10 mouse cellular contexts compared by ENCODE assay signal in the genomic region with DNA sequence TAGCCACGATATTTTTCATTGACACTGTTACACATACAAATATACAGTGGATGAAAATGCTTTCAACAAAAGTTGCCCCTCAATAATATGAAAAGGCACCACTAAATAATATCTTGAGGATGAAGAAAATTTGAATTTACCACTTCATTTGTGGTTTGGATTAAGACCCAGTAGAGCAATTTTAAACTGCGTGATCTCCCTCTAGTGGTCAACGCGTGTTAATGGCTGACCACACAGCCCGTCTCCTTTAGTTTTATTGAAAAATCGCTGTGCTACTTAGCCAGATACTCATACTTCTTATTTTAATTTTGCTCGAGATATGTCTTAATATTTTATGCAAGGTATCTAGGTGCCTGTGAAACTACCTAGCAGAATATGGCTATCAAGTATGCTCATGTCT.
DNase-seq lines count a peak whose midpoint lies in the region; ATAC-seq and TF ChIP-seq lines count a peak whose summit lies in the region.
"Had no signal": no experiment of that assay in that cellular context is flagged by ENCODE, and none has a peak within 500 bp of the region (broad histone marks: within the 10 kb centered on the region; RNA-seq: fewer than 3 reads in every experiment).

No protein-coding gene starts in this region.

- no peaks in the 10 kb centered on the region for H3K9me3 ChIP-seq in heart, postnatal 0 days (replicated peaks; ENCODE audit: control insufficient read depth, low read length)
- H3K9me3 ChIP-seq in neural tube, embryonic 11.5 days (ENCODE audit: control insufficient read depth, low read length) = no peaks in the 10 kb centered on the region
- H3K9me3 ChIP-seq in neural tube, embryonic 15.5 days (replicated peaks) = no peaks in the 10 kb centered on the region
- no peaks in the 10 kb centered on the region for H3K9me3 ChIP-seq in embryonic facial prominence, embryonic 10.5 days
- H3K9me3 ChIP-seq: embryonic facial prominence, embryonic 13.5 days; lung, embryonic 15.5 days had no signal

- no peak for ATAC-seq in heart, postnatal 0 days (ENCODE audit: insufficient read depth, low read depth)
- peak; percentile 45; the same call in 1 of the 2 replicates for ATAC-seq in neural tube, embryonic 11.5 days (ENCODE audit: insufficient read depth, low FRiP score, low TSS enrichment)
- no peak for ATAC-seq in neural tube, embryonic 15.5 days (ENCODE audit: low FRiP score)

- no peak for TF ChIP-seq EP300 in heart, postnatal 0 days (IDR thresholded peaks at IDR 0.05; ENCODE audit: low read depth)

- no peaks in the 10 kb centered on the region for H3K4me1 ChIP-seq in heart, postnatal 0 days (ENCODE audit: control insufficient read depth, insufficient read depth)
- H3K4me1 ChIP-seq in neural tube, embryonic 11.5 days (ENCODE audit: control insufficient read depth, insufficient read depth, low read length) = no peaks in the 10 kb centered on the region
- no peaks in the 10 kb centered on the region for H3K4me1 ChIP-seq in neural tube, embryonic 15.5 days
- H3K4me1 ChIP-seq in embryonic facial prominence, embryonic 10.5 days = no peaks in the 10 kb centered on the region
- H3K4me1 ChIP-seq: embryonic facial prominence, embryonic 13.5 days; lung, embryonic 15.5 days had no signal

- TF ChIP-seq CTCF in heart, postnatal 0 days (IDR thresholded peaks at IDR 0.05; ENCODE audit: low read depth) = peak; percentile 69

- H3K27me3 ChIP-seq in heart, postnatal 0 days (ENCODE audit: control insufficient read depth, insufficient read depth, low read length) = no peaks in the 10 kb centered on the region
- H3K27me3 ChIP-seq in neural tube, embryonic 11.5 days (ENCODE audit: control insufficient read depth, insufficient read depth, low read length) = no peaks in the 10 kb centered on the region
- no peaks in the 10 kb centered on the region for H3K27me3 ChIP-seq in neural tube, embryonic 15.5 days (replicated peaks)
- no peaks in the 10 kb centered on the region for H3K27me3 ChIP-seq in embryonic facial prominence, embryonic 10.5 days (replicated peaks; ENCODE audit: low read depth, poor library complexity, severe bottlenecking)
- H3K27me3 ChIP-seq: embryonic facial prominence, embryonic 13.5 days; lung, embryonic 15.5 days had no signal

- peak; percentile 22 for DNase-seq in heart, postnatal 0 days (ENCODE audit: low spot score)
- DNase-seq in heart, postnatal 36 days = no peak
- DNase-seq in neural tube, embryonic 11.5 days (ENCODE audit: low spot score) = peak; percentile 35
- DNase-seq in embryonic facial prominence, embryonic 10.5 days (ENCODE audit: low spot score) = peak; percentile 11
- peak; percentile 33 for DNase-seq in telencephalon, adult 2 months (ENCODE audit: low read depth, low spot score)
- DNase-seq in urinary bladder, postnatal 14 days (ENCODE audit: low spot score) = no peak
- DNase-seq in gastrocnemius, postnatal 4 days (ENCODE audit: low spot score in 2 of 2) = no peak

- H3K36me3 ChIP-seq in heart, postnatal 0 days (replicated peaks; ENCODE audit: control insufficient read depth, insufficient read depth, low read length) = no peaks in the 10 kb centered on the region
- no peaks in the 10 kb centered on the region for H3K36me3 ChIP-seq in neural tube, embryonic 11.5 days (ENCODE audit: control insufficient read depth, insufficient read depth, low read length)
- peaks cover 8% of the 10 kb centered on the region; the same call in 1 of the 2 replicates for H3K36me3 ChIP-seq in neural tube, embryonic 15.5 days
- H3K36me3 ChIP-seq in embryonic facial prominence, embryonic 10.5 days (replicated peaks) = no peaks in the 10 kb centered on the region
- H3K36me3 ChIP-seq: embryonic facial prominence, embryonic 13.5 days; lung, embryonic 15.5 days had no signal

- no peak overlapping the region for H3K4me3 ChIP-seq in heart, postnatal 0 days (ENCODE audit: low read depth, low read length)
- H3K4me3 ChIP-seq in neural tube, embryonic 11.5 days (ENCODE audit: low read depth, low read length) = no peak overlapping the region
- no peak overlapping the region for H3K4me3 ChIP-seq in neural tube, embryonic 15.5 days (replicated peaks)
- H3K4me3 ChIP-seq in embryonic facial prominence, embryonic 10.5 days = no peak overlapping the region
- H3K4me3 ChIP-seq: embryonic facial prominence, embryonic 13.5 days; lung, embryonic 15.5 days had no signal

- intact Hi-C loops in heart, postnatal 36 days (cut with DNase I) = loop anchor here (1.0 to 2.0 kb wide), 2 partner anchors 262 to 451 kb away; no protein-coding TSS in a partner anchor

- no peak overlapping the region for H3K4me2 ChIP-seq in heart, postnatal 0 days (ENCODE audit: low read depth, low read length)
- H3K4me2 ChIP-seq in neural tube, embryonic 11.5 days (ENCODE audit: low read depth) = no peak overlapping the region
- H3K4me2 ChIP-seq in neural tube, embryonic 15.5 days = no peak overlapping the region
- H3K4me2 ChIP-seq: embryonic facial prominence, embryonic 13.5 days; lung, embryonic 15.5 days had no signal

- no peak overlapping the region for H3K9ac ChIP-seq in heart, postnatal 0 days (replicated peaks; ENCODE audit: low read depth, low read length)
- H3K9ac ChIP-seq in neural tube, embryonic 11.5 days (ENCODE audit: low read length) = no peak overlapping the region
- H3K9ac ChIP-seq in neural tube, embryonic 15.5 days (replicated peaks) = no peak overlapping the region
- H3K9ac ChIP-seq: embryonic facial prominence, embryonic 13.5 days; lung, embryonic 15.5 days had no signal

- H3K27ac ChIP-seq in heart, postnatal 0 days (ENCODE audit: low read depth) = no peak overlapping the region
- H3K27ac ChIP-seq in neural tube, embryonic 11.5 days (ENCODE audit: low read depth, low read length) = no peak overlapping the region
- H3K27ac ChIP-seq in neural tube, embryonic 15.5 days (replicated peaks) = no peak overlapping the region
- no peak overlapping the region for H3K27ac ChIP-seq in embryonic facial prominence, embryonic 10.5 days (replicated peaks)
- H3K27ac ChIP-seq: embryonic facial prominence, embryonic 13.5 days; lung, embryonic 15.5 days had no signal

- 20% methylated on average over 7 of the region's 7 CpGs for WGBS in heart, postnatal 0 days
- whole genome bisulfite sequencing in neural tube, embryonic 11.5 days = 22% methylated on average over 7 of the region's 7 CpGs
- 23% methylated on average over 7 of the region's 7 CpGs for WGBS in neural tube, embryonic 15.5 days
- WGBS in embryonic facial prominence, embryonic 10.5 days = 23% methylated on average over 7 of the region's 7 CpGs

Comparison
In these comparisons a context has a peak if more than half of its experiments do, and no peak if none do; other contexts are left out.
1. DNase-seq: peak in heart, postnatal 0 days (single experiment), neural tube, embryonic 11.5 days (single experiment), embryonic facial prominence, embryonic 10.5 days (single experiment) and telencephalon, adult 2 months (single experiment); none in heart, postnatal 36 days (0 of 2), urinary bladder, postnatal 14 days (single experiment) and gastrocnemius, postnatal 4 days (0 of 2).